Mouse (Mus musculus) spleen, adult 2 months (tissue): ENCODE measurements around the gene Pth2. TPM values are rescaled to one million over a fixed set of nuclear protein-coding genes. Genes with fewer than 3 reads are reported as not detected.

ENCODE experiments used
- DNase-seq, 2 experiments: peaks; one replicate each; pipeline versions ENCODE4 v3.0.0 to v3.0.0-alpha.2; 2012 to 2021; ENCODE audit warnings: low spot score in 2 of 2, low read depth in 1 of 2
- H3K27ac ChIP-seq: fragments of 200-500 bp; 2 replicates; pipeline ENCODE4 v1.5.1; 2012; ENCODE audit warnings: low read length, inconsistent platforms; ENCODE audit not compliant: insufficient read depth
- H3K27me3 ChIP-seq: fragments of 200-500 bp; 2 replicates; pipeline ENCODE4 v1.6.1; 2012; ENCODE audit warnings: mild to moderate bottlenecking, moderate library complexity, low read length, inconsistent platforms; ENCODE audit not compliant: control insufficient read depth, insufficient read depth
- H3K36me3 ChIP-seq: fragments of 200-500 bp; 2 replicates; pipeline ENCODE4 v1.6.1; 2012; ENCODE audit warnings: mild to moderate bottlenecking, low read length, inconsistent platforms; ENCODE audit not compliant: control insufficient read depth, insufficient read depth
- H3K4me1 ChIP-seq: fragments of 200-500 bp; 2 replicates; pipeline ENCODE4 v1.6.1; 2011; ENCODE audit warnings: inconsistent platforms; ENCODE audit not compliant: control insufficient read depth, insufficient read depth, insufficient read length
- H3K4me3 ChIP-seq: fragments of 200-500 bp; 2 replicates; pipeline ENCODE4 v1.5.1; 2011; ENCODE audit warnings: mild to moderate bottlenecking, inconsistent platforms; ENCODE audit not compliant: insufficient read depth, insufficient read length; ENCODE audit errors: extremely low read depth
- CTCF ChIP-seq: fragments of 200-500 bp; IDR thresholded peaks from 2 replicates; pipeline ENCODE4 v1.5.1; 2011; ENCODE audit warnings: mild to moderate bottlenecking, inconsistent platforms; ENCODE audit not compliant: insufficient read depth, insufficient read length, insufficient replicate concordance; ENCODE audit errors: extremely low read depth
- POLR2A ChIP-seq: fragments of 200-500 bp; IDR thresholded peaks from 2 replicates; pipeline ENCODE4 v1.6.1; 2011; ENCODE audit warnings: low read depth, low read length, inconsistent platforms
- WGBS: fragments of 180-500 bp; shearing (Covaris S2); methylation state at CpG from one replicate; pipeline ENCODE4 v1.1.7; 2018; 5-methylcytosine and 5-hydroxymethylcytosine counted together
- polyA plus RNA-seq: library from polyadenylated mRNA; depleted of rRNA; stranded (reverse); fragments of >200 nt; gene quantifications from 2 replicates; pipeline ENCODE4 v1.2.3, GENCODE M21; 2012

The Pth2 gene
- polyA plus RNA-seq, 1 experiment: not detected

DNA sequence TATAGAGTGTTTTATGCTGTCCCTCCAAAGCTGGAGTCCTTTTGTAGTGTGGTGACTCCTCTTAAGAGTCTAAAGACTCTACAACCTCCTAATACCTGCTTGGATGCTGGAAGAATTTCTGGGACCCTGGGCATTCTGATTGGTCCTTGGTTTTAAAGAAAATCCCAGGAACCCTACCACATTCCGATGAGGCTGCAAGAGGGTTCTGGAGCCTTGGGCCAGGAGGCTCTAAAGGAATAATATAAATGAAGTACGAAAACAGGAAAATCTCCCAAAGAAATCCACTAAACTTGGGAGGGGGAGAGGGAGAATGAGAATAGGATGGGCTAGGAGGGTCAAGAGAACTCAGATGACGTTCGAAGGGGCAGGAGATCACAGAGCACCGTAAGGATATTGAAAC is 27.2 kb upstream of the Pth2 start:
- DNase-seq: no peak
- Histone ChIP-seq H3K4me3 (peak overlapping the region; percentile 92), H3K4me1 (no peaks in the 10 kb centered on the region; the same call in 1 of the 2 replicates), H3K27ac (peak overlapping the region; percentile 97), H3K36me3 (peaks cover 2% of the 10 kb centered on the region), H3K27me3 (no peaks in the 10 kb centered on the region)
- no peak for TF ChIP-seq POLR2A
- WGBS: 3% methylated on average over 5 of the region's 5 CpGs

DNA sequence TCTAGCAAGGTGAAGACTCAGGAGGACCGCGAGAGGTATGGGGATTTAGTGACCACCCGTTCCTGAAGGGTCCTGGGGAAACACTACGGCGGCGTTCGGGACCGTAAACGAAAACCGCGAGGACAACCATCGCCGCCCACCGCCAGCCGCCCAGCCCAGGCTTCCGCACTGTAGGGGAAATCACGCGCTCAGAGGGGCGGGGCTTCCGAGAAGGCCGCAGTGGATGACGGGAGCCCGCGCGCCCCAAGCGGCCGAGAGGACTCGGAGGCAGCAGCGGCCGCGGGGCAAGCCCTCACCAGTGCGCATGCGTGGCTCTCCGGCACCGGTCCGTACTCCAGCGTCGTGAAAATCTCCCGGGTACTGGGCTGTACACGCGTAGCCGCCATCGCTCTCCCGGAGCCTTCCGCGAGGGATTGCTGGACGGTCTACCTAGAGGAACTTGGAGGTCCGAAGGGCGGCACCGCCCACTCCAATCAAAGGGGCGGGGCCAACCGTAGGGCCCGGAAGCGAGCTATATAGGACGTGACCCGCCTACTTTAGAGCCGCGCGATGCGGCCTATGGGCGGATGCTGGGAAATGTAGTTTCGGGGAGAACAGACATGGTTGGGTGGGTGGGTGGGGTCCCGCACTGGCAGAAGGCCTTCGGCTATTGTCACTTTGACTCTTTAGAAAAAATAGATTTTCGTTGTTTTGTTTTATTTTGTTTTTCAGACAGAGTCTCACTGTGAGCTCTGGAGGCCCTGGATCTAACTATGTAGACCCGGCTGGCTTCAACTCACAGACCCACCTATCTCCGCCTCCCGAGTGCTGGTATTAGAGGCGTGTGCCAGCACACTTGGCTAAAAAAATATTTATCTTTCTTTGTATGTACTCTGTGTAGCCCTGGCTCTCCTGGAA is 26.5 kb upstream of the Pth2 start, which contains the start of the genes Pih1d1 and Aldh16a1:
Gene Pih1d1, plus strand, starts transcription at position 208 of the 897 bp plus-strand sequence.
Gene Aldh16a1, minus strand, starts transcription at position 489 of the 897 bp plus-strand sequence.
- Histone ChIP-seq H3K27ac (peak within 1 kb of the TSS; percentile 97), H3K27me3 (no peaks in the 10 kb centered on the region), H3K4me3 (peak within 1 kb of the TSS; percentile 92), H3K36me3 (peaks cover 4% of the 10 kb centered on the region), H3K4me1 (no peaks in the 10 kb centered on the region; the same call in 1 of the 2 replicates)
- peak; percentile 93 to 96 for DNase-seq
- TF ChIP-seq CTCF (peak; percentile 55; the same call in 1 of the 2 replicates), POLR2A (peak; percentile 97)
- WGBS: 2% methylated on average over 69 of the region's 69 CpGs

DNA sequence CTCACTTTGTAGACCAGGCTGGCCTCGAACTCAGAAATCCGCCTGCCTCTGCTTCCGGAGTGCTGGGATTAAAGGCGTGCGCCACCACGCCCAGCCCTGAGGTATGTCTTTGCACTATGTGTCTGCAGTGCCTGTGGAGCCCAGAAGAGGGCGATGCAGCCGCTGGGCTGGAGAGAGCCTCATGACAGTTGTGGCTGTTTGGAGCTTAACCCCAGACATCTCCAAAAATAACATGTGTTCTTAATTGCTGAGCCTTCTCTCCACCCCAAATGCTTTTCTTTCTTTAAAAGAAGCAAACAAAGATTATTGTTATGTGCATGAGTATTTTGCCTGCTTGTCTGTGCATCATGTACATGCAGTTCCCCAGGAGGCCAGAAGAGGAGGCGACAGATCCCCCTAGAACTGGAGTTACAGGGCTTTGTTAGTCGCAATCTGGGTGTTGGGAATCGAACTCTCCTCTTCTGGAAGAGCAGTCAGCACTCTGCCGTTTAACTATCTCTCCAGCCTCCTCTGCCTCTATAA is 25.7 kb upstream of the Pth2 start:
- Histone ChIP-seq H3K27me3 (no peaks in the 10 kb centered on the region), H3K27ac (no peak overlapping the region), H3K36me3 (peaks cover 6% of the 10 kb centered on the region), H3K4me3 (no peak overlapping the region), H3K4me1 (no peaks in the 10 kb centered on the region; the same call in 1 of the 2 replicates)
- peak in 1 of 2 experiments; percentile 22 for DNase-seq
- 78% methylated on average over 12 of the region's 12 CpGs for WGBS
- TF ChIP-seq POLR2A (no peak), CTCF (peak; percentile 7; the same call in 1 of the 2 replicates)

- WGBS: 95% methylated on average over 9 of the region's 9 CpGs
- Histone ChIP-seq H3K4me3 (no peak overlapping the region), H3K27ac (no peak overlapping the region), H3K36me3 (peaks cover 6% of the 10 kb centered on the region), H3K4me1 (no peaks in the 10 kb centered on the region; the same call in 1 of the 2 replicates), H3K27me3 (no peaks in the 10 kb centered on the region)
- no peak for DNase-seq
- no peak for TF ChIP-seq CTCF
These were observed 25.2 kb upstream of the Pth2 start for GRCm38 (mm10) chr7:45155590-45155989.

DNA sequence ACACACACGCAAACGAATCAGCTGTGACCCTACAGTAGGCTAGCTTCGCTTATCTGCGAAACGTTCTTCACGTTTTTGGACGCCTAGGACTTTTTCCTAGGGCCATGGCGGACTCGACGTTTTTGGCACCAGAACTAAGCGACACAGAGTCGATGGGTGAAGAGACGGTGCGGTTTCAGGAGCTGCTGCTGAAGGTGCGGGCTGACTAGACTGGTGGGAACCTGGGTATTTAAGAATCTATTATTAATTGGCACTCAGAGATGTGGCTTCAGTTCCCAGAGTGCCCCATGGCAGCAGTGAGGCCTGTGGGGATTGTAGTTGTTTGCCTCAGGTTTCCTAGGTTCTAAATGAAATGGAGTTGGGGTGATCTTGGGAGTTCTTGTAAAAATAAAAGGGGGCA is 24.6 kb upstream of the Pth2 start:
- Histone ChIP-seq H3K36me3 (peaks cover 6% of the 10 kb centered on the region), H3K4me1 (no peaks in the 10 kb centered on the region; the same call in 1 of the 2 replicates), H3K4me3 (no peak overlapping the region), H3K27ac (no peak overlapping the region), H3K27me3 (no peaks in the 10 kb centered on the region)
- 95% methylated on average over 15 of the region's 15 CpGs for WGBS
- no peak for DNase-seq
- no peak for TF ChIP-seq CTCF
- TF ChIP-seq POLR2A: no peak

- 92% methylated on average over 14 of the region's 14 CpGs for WGBS
- Histone ChIP-seq H3K4me1 (no peaks in the 10 kb centered on the region; the same call in 1 of the 2 replicates), H3K36me3 (peaks cover 6% of the 10 kb centered on the region), H3K27me3 (no peaks in the 10 kb centered on the region), H3K27ac (no peak overlapping the region), H3K4me3 (no peak overlapping the region)
- TF ChIP-seq CTCF (no peak), POLR2A (no peak)
- DNase-seq: no peak
These were observed 23.3 kb upstream of the Pth2 start for GRCm38 (mm10) chr7:45157459-45157858.

- 97% methylated on average over 6 of the region's 6 CpGs for WGBS
- Histone ChIP-seq H3K27ac (no peak overlapping the region), H3K4me3 (no peak overlapping the region), H3K36me3 (peaks cover 6% of the 10 kb centered on the region), H3K4me1 (peaks cover 3% of the 10 kb centered on the region), H3K27me3 (peaks cover 5% of the 10 kb centered on the region)
- DNase-seq: no peak
- no peak for TF ChIP-seq CTCF
- TF ChIP-seq POLR2A: no peak
These were observed 21.8 kb upstream of the Pth2 start for GRCm38 (mm10) chr7:45158991-45159390.
